Mouse (Mus musculus) cerebellum, adult 11 months (tissue): ENCODE results near the gene Pikfyve.

Source experiments
- DNase-seq: peaks from one replicate; pipeline ENCODE4 v3.0.0; 2022

Pikfyve gene

GRCm38 (mm10) chr1:65315022-65315407, 128.5 kb downstream of the Pikfyve start:
- DNase-seq, result no peak
